8 mouse cellular contexts compared by ENCODE assay signal in genomic region chr13:112264666-112265065, GRCm38 (mm10). TPM values are rescaled to one million over a fixed set of nuclear protein-coding genes. Genes with fewer than 3 reads are reported as not detected.
DNase-seq lines count a peak whose midpoint lies in the region; ATAC-seq and TF ChIP-seq lines count a peak whose summit lies in the region.

No protein-coding gene starts in this region.

- H3K4me1 ChIP-seq in heart, embryonic 10.5 days: no peaks in the 10 kb centered on the region
- H3K4me1 ChIP-seq in limb, embryonic 14.5 days (ENCODE audit: control insufficient read depth, insufficient read depth, low read length): no peaks in the 10 kb centered on the region

- no peak overlapping the region for H3K4me3 ChIP-seq in heart, embryonic 10.5 days
- no peak overlapping the region for H3K4me3 ChIP-seq in limb, embryonic 14.5 days (replicated peaks; ENCODE audit: low read length)

- intact Hi-C loops in heart, postnatal 36 days (cut with DNase I): loop anchor here (2.0 kb wide), 1 partner anchor 804 kb away; no protein-coding TSS in a partner anchor

- H3K27me3 ChIP-seq in heart, embryonic 10.5 days (ENCODE audit: insufficient read depth, poor library complexity, severe bottlenecking): no peaks in the 10 kb centered on the region
- H3K27me3 ChIP-seq in limb, embryonic 14.5 days (ENCODE audit: control insufficient read depth, insufficient read depth, low read length): no peaks in the 10 kb centered on the region

- no peak overlapping the region for H3K27ac ChIP-seq in heart, embryonic 10.5 days
- H3K27ac ChIP-seq in limb, embryonic 14.5 days (replicated peaks; ENCODE audit: low read depth, low read length): no peak overlapping the region

- no peak for TF ChIP-seq POLR2A in limb, embryonic 14.5 days (IDR thresholded peaks at IDR 0.05; ENCODE audit: borderline replicate concordance, extremely low read depth, insufficient read depth, insufficient read length)

- H3K9ac ChIP-seq in limb, embryonic 14.5 days (ENCODE audit: low read depth, low read length, severe bottlenecking): no peak overlapping the region

- peak; percentile 19 to 56 for DNase-seq in heart, postnatal 36 days
- no peak for DNase-seq in heart, embryonic 10.5 days (ENCODE audit: low spot score)
- DNase-seq in B cell, adult 2 months: peak; percentile 61 to 63
- peak; percentile 58 for DNase-seq in limb, embryonic 14.5 days (ENCODE audit: low spot score)
- DNase-seq in right cerebral cortex, postnatal 10 days (ENCODE audit: low spot score in 2 of 2): peak; percentile 46 to 60

- 15% methylated on average over 4 of the region's 4 CpGs for WGBS in heart, embryonic 10.5 days
- WGBS in limb, embryonic 14.5 days: 15% methylated on average over 4 of the region's 4 CpGs

- H3K4me2 ChIP-seq in limb, embryonic 14.5 days (replicated peaks; ENCODE audit: low read depth, low read length, severe bottlenecking): no peak overlapping the region

- no peaks in the 10 kb centered on the region for H3K36me3 ChIP-seq in heart, embryonic 10.5 days
- H3K36me3 ChIP-seq in limb, embryonic 14.5 days (ENCODE audit: control insufficient read depth, insufficient read depth, low read length): no peaks in the 10 kb centered on the region

- no peaks in the 10 kb centered on the region for H3K9me3 ChIP-seq in heart, embryonic 10.5 days
- H3K9me3 ChIP-seq in limb, embryonic 14.5 days (ENCODE audit: control insufficient read depth, low read length): no peaks in the 10 kb centered on the region

- peak; percentile 83 for ATAC-seq in activated CD4-positive, CD25-positive, alpha-beta regulatory T cell, adult 4 months
- 0 out of 2 replicates have a peak, but pooled peaks have one; percentile 50 for ATAC-seq in erythroblast, adult 5-6 weeks (replicated peaks; ENCODE audit: low FRiP score, poor library complexity, severe bottlenecking)
- no peak for ATAC-seq in limb, embryonic 14.5 days (ENCODE audit: low FRiP score, low read depth)
- ATAC-seq in monocyte, adult 5-6 weeks (replicated peaks; ENCODE audit: insufficient number of reproducible peaks, low FRiP score, low TSS enrichment, poor library complexity, severe bottlenecking): no peak; the same call in 1 of the 2 replicates

RNA-seq across cellular contexts. Expression of gene Ankrd55, which starts 23.6 kb away (rescaled TPM):
- total RNA-seq in heart, postnatal 36 days (2021): under 1 TPM; 0.92 to 1.00 TPM
- polyA plus RNA-seq in heart, embryonic 10.5 days (2016; fragmentation: Nextera tagmentation; extraction: Ambion mirVana): 0.30 TPM in 1 of 2 replicates, not detected in the other
- 10 to 100 TPM in 1 of 2 experiments, 1 to 10 TPM in 1; 8.3 to 15.4 TPM for polyA plus RNA-seq in activated CD4-positive, CD25-positive, alpha-beta regulatory T cell, adult 4 months (2017; shearing (Covaris generic))
- not detected in 2 replicates for total RNA-seq in erythroblast, adult 5-6 weeks (2015; ENCODE audit: low replicate concordance)
- not detected in 2 replicates for total RNA-seq in erythroblast, adult 5-6 weeks (2017; ENCODE audit: low replicate concordance)
- 1.6 and 2.2 TPM in 2 replicates for polyA plus RNA-seq in limb, embryonic 14.5 days (2012; rRNA removed)
- 0.98 and 1.0 TPM in 2 replicates for polyA plus RNA-seq in limb, embryonic 14.5 days (2014; fragmentation: Nextera tagmentation; extraction: Ambion mirVana)
- total RNA-seq in monocyte, adult 5-6 weeks (2017): 0.68 TPM in 1 of 3 replicates, not detected in the others

Comparison
In these comparisons a context has a peak if more than half of its experiments do, and no peak if none do; other contexts are left out.
1. ATAC-seq: peak in activated CD4-positive, CD25-positive, alpha-beta regulatory T cell, adult 4 months (single experiment) and erythroblast, adult 5-6 weeks (single experiment); none in limb, embryonic 14.5 days (single experiment) and monocyte, adult 5-6 weeks (single experiment).